Mouse (Mus musculus) kidney, adult 18-20 months (tissue): ENCODE data around the gene Zfp69.
A peak's percentile ranks its signal among the peaks of the same experiment; 100 is the strongest.

ENCODE experiments used
- DNase-seq: peaks from one replicate; pipeline ENCODE4 v3.0.0; 2021

Gene Zfp69

GRCm38 (mm10) chr4:120951428-120951973 lies at the start of gene Zfp69:
Gene Zfp69, minus strand, starts transcription at chr4:120951699.
- DNase-seq = peak; percentile 90

GRCm38 (mm10) chr4:121001042-121001441 lies 49.5 kb upstream of the Zfp69 start:
- no peak for DNase-seq

- no peak for DNase-seq
Observed at GRCm38 (mm10) chr4:120995911-120996310, 44.4 kb upstream of the Zfp69 start.

GRCm38 (mm10) chr4:120993025-120993424 lies 41.5 kb upstream of the Zfp69 start:
- DNase-seq = no peak

GRCm38 (mm10) chr4:120992284-120992683 lies 40.8 kb upstream of the Zfp69 start:
- no peak for DNase-seq

GRCm38 (mm10) chr4:120987319-120987718 lies 35.8 kb upstream of the Zfp69 start:
- no peak for DNase-seq

GRCm38 (mm10) chr4:120986446-120986845 lies 34.9 kb upstream of the Zfp69 start:
- peak; percentile 28 for DNase-seq

- DNase-seq = no peak
Observed at GRCm38 (mm10) chr4:120978221-120978620, 26.7 kb upstream of the Zfp69 start.

GRCm38 (mm10) chr4:120975428-120975734 lies 23.9 kb upstream of the Zfp69 start:
- DNase-seq = no peak

GRCm38 (mm10) chr4:120974711-120975427 lies 23.4 kb upstream of the Zfp69 start:
- DNase-seq = peak; percentile 52

GRCm38 (mm10) chr4:120971842-120972241 lies 20.3 kb upstream of the Zfp69 start:
- DNase-seq = no peak

- DNase-seq = peak; percentile 39
Observed at GRCm38 (mm10) chr4:120969382-120970146, 18.1 kb upstream of the Zfp69 start.

- DNase-seq = no peak
Observed at GRCm38 (mm10) chr4:120968486-120968885, 17.0 kb upstream of the Zfp69 start.

GRCm38 (mm10) chr4:120955586-120955985 lies 4.1 kb upstream of the Zfp69 start:
- DNase-seq = no peak

- no peak for DNase-seq
Observed at GRCm38 (mm10) chr4:120953667-120954066, 2.2 kb upstream of the Zfp69 start.

- no peak for DNase-seq
Observed at GRCm38 (mm10) chr4:120953038-120953437, 1.5 kb upstream of the Zfp69 start.

GRCm38 (mm10) chr4:120952163-120952562 lies 664 bp upstream of the Zfp69 start:
- no peak for DNase-seq

- DNase-seq = no peak
Observed at GRCm38 (mm10) chr4:120950763-120951427, 604 bp downstream of the Zfp69 start.

- DNase-seq = peak; percentile 27
Observed at GRCm38 (mm10) chr4:120948938-120949337, 2.6 kb downstream of the Zfp69 start.

GRCm38 (mm10) chr4:120935006-120935405 lies 16.5 kb downstream of the Zfp69 start:
- DNase-seq = peak; percentile 23

- no peak for DNase-seq
Observed at GRCm38 (mm10) chr4:120930736-120931135, 20.8 kb downstream of the Zfp69 start.

- no peak for DNase-seq
Observed at GRCm38 (mm10) chr4:120928686-120929085, 22.8 kb downstream of the Zfp69 start.

- peak; percentile 32 for DNase-seq
Observed at GRCm38 (mm10) chr4:120925386-120925785, 26.1 kb downstream of the Zfp69 start.
